Mouse (Mus musculus) lung, postnatal 10 days (tissue): Measurements from ENCODE around the gene Snx33.
A peak's percentile ranks its signal among the peaks of the same experiment; 100 is the strongest.
"Not testable (repeated sequence)": the region's sequence is repeated elsewhere in the genome, so short reads cannot be mapped to it uniquely, and the experiment has no call there.

Experiments
- DNase-seq: peaks from one replicate; pipeline ENCODE4 v3.0.0; 2021

Snx33 gene

DNA sequence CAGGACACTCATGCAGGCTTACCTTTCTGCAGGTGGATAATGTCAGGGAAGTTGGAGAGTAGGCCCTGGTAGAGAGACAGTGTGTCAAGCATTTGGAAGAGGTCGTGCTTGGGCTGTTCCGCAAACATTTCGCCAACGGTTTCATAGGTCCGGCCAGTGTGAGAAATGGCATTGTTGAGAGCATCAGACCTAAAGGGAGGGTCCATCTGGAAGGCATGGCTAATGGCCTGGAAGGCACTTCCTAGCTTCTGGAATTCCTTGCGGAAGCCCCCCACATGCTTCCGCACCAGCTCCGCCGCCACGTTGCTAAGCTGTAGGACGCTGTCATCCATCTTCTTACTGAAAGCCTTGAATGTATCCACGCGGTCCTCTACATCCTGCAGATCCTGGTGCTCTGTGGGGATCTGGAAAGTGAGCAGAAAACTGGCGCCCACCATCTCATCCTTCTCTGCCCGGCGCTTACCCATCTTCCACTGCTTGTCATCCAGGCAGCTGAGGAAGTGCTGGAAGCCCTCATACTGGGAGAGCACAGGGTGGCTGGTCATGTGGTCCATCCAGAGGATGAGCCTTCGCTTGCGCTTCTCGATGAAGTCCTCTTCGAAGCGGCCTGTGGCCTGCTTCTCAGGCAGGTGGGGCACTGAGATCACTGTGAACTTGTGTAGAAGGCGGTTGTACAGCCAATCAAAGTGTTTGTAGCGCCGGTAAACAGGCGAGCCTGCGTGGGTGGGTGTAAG lies 2.7 kb downstream of the Snx33 start:
- DNase-seq, result no peak

DNA sequence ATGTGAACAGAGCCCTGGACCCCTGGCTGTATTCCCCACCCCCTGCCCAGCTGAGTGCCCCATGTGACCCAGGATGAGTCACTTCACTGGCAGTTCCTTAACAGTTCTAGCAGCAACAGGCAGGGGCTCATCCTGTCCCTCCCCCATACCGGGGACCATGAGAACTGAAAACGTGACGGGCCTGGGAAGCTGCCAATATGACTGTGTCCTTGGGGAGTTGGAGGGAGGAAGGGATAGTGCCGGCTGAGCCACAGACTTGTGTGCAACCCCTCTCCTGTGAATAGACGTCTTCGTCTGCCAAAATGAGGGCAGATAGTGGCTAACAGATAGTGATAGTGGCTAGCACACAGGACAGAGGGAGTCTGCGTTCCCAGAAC lies 3.5 kb downstream of the Snx33 start:
- DNase-seq, result peak; percentile 95

GRCm38 (mm10) chr9:56923841-56924650 lies 4.1 kb downstream of the Snx33 start:
- no peak for DNase-seq

DNA sequence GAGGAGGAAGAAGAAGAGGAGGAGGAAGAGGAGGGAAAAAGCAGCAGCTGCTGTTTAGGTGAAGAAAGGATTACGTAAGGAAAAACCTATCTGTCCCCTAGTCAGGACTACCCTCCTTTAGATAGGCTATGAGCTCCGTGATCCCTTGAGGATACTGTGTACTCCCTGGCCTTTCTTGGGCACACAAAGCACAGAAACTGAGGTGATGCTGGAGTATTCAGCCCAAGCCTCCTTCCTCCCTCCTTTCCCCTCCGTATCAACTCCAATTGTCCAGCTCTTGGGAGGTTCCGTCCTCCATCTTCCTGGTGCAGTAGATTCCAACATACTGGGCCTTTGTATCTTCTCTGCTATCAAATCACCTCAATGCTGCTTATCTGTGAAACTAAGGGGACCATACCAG lies 5.4 kb downstream of the Snx33 start:
- no peak for DNase-seq

DNA sequence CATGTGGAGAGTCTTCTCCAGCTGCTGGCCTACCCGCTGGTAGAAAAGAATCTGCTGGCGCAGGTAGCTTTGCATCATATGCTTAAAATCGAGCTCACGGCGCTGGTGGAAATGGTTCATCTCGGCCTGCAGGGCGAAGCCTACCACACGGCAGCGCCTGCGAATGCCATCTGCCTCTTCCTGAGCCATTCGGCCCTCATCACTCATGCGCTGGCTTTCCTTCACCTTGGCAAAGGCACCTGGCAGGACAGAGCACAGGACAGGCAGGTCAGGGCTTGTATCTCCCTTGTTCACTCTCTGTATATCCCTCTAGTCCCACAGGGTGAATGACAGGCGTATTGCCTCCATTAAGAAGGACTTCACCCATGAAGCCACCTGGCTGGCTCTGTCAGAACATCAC lies 9.7 kb downstream of the Snx33 start:
- no peak for DNase-seq

- no peak for DNase-seq
Observed at GRCm38 (mm10) chr9:56917131-56917530, 11.0 kb downstream of the Snx33 start.

DNA sequence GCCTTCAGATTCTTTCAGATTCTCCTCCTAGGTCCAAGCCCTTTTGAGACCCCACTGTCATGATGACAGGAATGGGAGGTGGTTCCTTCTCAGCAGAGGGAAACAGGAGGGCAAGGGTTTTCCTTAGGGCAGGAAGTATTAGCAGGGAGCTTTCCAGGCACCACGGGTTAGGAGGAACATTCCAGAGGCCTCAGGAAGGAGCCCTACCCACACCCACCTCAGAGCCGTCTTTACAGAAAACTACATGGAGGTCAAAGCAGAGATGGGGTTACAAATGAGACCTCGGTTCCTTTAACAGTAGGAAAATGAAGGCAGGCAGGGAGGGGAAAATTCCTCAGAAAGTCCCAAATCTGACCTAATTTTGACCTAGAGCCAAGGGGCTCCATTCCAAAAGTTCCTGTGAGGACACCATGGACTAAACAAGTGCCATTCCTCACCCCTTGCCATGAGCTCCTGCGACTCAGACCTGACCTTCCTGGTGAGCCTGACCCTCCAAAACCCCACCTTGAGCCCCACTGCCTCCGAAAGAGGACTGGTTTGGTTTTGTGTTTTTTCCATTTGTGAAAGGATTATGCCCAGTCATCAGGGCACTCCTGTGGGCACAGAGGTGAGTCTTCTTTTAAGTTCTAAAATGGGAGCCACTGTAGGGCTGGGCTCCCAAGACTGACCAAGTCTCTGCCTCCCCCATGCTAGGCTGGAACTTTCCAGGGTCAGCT lies 12.3 kb downstream of the Snx33 start:
- DNase-seq, result peak; percentile 79

DNA sequence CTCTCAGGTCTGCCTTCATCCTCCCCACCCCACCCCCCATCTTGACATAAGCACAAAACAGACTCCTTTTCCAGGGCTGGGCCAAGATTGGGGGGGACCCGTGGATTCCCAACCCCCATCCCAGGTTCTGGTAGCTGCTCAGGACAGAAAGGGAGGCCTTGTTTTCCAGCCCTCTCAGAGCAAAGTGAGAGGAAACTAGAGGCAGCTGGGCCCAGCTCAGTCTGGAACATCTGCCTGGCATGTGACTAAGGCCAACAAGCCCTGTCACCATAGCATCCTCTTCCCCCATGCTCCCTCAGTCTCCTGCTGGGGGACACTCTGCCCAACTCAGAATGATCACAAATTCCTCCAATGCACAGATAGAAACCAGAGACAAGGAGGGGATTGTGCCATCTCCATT lies 13.1 kb downstream of the Snx33 start:
- DNase-seq, result peak; percentile 60

DNA sequence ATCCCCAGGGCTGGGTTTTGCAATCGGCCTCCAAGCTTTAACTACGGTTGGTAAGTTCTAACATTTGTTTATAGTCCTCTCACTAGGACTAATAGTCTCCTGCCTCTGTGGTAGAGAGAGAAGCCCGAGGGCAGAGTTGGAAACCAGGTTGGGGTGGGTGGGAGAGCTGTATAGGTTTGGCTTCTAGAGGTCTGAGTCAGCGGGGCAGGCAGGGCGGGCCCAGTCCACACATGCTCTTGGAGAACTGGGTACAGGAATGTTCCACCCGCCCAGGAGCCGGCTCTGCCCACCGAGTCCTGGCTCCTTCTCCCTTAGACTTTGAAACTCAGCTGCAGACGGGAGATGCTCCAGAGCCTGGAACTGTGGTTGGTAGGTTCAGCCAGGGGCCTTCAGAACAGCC lies 14.2 kb downstream of the Snx33 start:
- no peak for DNase-seq

DNA sequence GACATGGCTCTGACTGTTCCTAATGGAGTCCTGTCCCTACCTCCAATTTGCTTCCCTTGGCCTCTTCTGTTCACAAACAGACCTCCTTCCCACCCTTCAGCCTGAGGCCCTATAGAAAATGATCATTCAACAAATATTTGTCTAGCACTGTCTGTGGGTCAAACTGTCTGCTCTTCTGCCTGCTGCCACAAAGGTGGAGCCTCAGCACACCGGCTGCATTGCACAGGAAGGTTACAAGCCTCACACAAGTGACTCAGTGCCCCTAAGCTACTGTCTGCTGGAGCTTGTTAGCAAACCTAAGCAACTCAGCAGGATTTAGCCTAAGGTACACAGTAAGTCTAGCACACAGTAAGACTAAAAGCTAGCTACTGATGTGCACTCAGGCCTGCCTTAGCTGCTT lies 17.2 kb downstream of the Snx33 start:
- DNase-seq, result no peak

DNA sequence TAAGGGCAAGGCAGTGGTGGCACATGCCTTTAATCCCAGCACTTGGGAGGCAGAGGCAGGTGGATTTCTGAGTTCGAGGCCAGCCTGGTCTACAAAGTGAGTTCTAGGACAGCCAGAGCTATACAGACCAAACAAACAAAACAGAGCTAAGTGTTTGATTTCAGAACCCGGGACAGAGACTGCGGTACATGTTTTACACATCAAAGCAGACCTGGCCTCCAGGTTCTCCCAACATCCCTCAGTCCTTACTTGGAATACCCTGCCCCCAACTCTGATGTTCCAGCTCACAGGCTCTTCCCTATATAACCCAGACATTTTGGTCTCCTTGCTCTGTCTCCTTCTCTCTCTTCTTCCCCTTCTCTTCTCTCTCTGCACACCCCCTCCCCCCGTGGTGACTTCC lies 18.2 kb downstream of the Snx33 start:
- DNase-seq, result not testable (repeated sequence)

- DNase-seq, result no peak
Observed at GRCm38 (mm10) chr9:56907549-56907948, 20.6 kb downstream of the Snx33 start.

DNA sequence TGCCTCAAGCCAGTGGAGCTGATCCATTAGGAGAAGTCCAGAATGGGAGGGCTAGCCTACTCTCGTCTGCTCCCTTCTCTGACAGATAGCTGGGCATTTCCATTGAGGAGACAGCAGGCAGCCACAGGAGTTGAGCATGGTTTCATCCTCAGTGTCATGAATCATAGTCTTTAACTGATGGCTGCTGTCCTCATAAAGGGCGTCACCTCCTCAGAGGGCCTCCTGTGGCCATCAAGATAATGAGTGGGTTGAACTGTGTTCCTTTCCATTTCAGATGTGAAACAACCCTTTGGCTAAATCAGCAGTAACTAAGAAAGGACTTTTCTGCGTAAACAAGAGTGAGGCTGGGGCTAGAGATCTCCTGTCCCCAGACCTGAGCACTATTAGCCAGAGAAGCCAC lies 24.5 kb downstream of the Snx33 start:
- no peak for DNase-seq

DNA sequence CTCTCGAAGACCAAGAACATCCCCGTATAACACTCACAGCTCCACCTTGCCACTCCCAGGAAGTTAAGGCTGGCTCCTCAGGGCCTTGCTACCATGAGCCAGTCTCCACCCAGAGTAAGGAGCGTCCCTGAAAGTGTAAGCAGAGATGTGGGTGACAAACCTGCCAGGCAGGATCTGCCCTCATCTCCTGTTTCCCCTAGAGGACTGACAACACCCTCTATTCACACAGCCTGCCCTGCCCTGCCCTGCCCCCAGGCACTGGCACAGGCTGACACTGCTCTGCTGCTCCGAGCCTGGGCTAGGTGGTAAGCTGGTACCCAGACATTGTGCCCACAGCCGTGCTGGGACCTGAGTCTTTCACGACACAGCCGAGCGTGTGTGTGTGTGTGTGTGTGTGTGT lies 27.0 kb downstream of the Snx33 start:
- DNase-seq, result peak; percentile 39

- no peak for DNase-seq
Observed at GRCm38 (mm10) chr9:56900571-56900970, 27.6 kb downstream of the Snx33 start.

DNA sequence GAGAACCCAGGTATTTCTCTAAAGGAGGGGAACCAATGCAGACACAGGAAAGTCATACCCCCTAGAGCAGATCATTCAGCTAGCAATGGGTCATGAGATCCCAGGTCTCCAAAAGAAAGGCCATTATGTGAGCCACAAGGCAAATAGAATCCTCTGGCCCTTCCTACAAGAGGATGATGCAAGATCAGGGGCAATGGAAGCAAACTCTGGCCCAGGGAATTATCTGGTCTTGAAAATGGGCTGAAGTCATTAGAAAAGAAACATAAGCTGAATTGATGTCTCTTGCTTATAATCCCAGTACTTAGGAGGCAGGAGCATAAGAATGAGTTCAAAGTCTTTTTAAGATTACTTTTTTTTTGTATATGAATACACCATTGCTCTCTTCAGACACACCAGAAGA lies 28.1 kb downstream of the Snx33 start:
- no peak for DNase-seq

- DNase-seq, result no peak
Observed at GRCm38 (mm10) chr9:56899409-56899808, 28.8 kb downstream of the Snx33 start.

DNA sequence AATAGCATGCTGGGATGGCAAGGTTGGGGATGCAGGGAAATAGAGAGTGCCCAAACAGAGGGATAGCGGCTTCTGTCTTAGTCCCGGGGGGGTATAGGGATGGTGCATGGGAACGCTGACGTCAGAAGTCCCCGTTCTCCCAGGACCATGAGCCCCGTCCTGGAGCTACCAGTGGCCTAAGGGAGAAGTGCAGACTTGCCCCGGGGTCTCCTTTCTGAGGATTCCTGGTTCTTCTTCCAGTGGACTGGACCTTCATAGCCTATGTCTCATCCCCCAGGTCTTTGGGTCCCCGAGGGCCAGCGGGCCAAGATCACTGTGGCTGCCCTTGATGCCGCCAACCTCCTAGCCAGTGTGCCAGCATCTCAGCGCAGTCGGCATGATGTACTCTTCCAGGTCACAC lies 31.4 kb downstream of the Snx33 start:
- no peak for DNase-seq

DNA sequence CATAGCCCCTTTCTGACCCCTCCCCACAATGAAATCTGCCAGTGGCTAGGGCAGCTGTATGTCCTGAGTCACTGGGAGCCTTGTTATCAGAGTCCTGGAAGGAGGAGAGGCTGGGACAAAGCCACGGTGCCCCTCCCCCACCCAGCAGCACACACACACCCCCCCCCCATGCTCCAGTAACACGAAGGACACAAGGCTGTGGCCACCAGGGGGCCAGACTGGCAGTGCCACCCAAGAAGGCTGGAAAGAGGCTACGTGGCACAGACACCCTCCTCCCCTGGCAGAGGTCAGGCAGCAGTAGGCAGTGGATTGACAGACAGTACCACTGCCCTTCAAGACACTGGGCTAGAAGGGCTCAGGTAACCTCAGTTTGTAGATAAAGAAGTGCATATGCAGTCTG lies 34.2 kb downstream of the Snx33 start:
- peak; percentile 75 for DNase-seq

GRCm38 (mm10) chr9:56893313-56893712 lies 34.9 kb downstream of the Snx33 start:
- DNase-seq, result no peak

GRCm38 (mm10) chr9:56892111-56892510 lies 36.1 kb downstream of the Snx33 start:
- no peak for DNase-seq

DNA sequence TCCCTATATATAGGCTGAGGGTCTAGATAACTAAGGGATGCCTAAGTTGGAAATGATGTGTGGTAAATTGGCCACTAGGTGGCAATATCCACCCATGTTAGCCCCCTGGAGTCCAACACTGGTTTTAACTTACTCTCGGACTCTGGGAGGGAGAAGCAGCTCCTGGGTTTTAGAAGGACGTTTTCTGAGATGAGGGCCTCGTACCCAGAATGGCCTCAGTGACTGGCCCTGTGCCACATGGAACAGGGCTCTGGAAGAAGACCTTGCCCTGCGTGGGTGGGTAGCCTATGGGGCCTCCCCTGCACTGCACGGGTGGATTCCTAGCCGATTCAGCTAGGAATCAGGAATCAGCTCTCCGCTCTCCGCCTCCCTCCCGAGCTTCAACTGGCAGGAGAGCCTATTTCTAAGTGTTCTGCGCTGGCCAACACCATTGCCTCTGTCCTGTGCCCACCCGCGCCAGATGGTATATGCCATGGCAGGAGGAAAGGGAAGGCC lies 36.6 kb downstream of the Snx33 start:
- peak; percentile 84 for DNase-seq

DNA sequence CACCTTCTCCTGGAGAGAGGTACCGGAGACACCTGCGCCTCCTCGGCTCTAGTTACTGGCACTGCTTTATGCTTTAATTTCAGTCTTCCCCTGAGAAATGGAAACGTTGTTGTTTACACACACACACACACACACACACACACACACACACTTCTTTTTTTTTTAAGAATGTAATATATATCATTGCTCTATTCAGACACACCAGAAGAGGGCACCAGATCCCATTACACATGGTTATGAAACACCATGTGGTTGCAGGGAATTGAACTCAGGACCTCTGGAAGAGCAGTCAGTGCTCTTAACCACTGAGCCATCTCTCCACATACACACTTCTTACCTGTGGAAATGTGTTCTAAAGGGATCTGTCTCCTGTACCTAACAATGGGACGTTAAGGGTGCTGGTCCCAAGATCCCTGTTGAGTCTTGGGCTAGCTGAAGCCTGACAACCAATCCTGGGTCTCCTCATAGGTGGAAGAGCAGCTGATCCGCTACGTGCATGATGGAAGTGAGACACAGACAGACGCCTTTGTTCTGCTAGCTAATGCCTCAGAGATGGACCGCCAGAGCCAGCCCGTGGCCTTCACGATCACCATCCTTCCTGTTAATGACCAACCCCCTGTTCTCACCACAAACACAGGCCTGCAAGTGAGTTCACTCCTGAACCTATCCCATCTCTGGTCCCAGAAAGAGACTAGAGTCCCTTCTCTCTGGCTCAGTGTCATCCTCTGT lies 37.5 kb downstream of the Snx33 start:
- no peak for DNase-seq
